Mouse (Mus musculus) megakaryocyte progenitor cell, adult 5-6 weeks (primary cell): ENCODE data around the gene Selenow. TPM values are rescaled to one million over a fixed set of nuclear protein-coding genes. Genes with fewer than 3 reads are reported as not detected.

ENCODE experiments used
- ATAC-seq: replicated peaks from 2 replicates; pipeline ENCODE4 v1.8.0; 2016; ENCODE audit warnings: mild to moderate bottlenecking, moderate TSS enrichment, inconsistent platforms; ENCODE audit not compliant: poor library complexity
- total RNA-seq, 2 experiments: library from RNA; stranded (forward) in 1 of 2; stranded (reverse) in 1 of 2; fragments of 157-497, 149-512 nt in 1 of 2; fragments of 200-1000 nt in 1 of 2; gene quantifications; 2 replicates each; pipeline versions ENCODE4 v1.2.3 to v1.2.4; 2015 to 2017

The Selenow gene
- total RNA-seq, 2 experiments from 2014 or later, result 30.0 to 85.4 TPM

DNA sequence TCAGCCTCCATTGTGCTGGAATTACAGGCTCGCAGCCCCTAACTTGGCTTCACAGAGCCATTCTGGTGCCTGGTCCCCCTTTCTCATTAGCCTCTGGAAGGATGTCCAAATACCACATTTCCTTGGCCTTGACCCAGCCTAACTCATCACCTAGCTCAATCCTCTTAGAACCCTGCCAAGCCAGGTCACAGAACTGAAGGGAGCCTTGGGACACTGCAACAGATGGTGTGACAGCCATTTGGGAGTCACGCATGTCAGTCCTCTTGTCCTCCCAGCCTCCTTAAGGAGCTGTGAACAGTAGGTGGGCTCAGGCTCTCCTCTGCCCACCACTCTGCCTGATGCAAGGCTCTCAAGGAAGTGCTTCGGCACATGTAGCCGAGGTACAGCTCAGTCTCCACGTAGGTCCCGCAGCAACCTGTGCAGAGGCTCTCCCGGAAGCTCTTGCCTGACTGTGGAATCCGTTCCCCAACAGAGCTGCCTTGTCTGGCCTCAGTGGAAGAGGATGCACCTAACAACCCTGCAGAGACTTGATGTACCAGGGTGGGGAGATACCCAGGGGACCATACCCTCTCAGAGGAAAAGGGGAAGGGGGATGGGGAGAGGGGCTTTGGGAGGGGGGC, 14.1 kb downstream of the Selenow start:
- no peak for ATAC-seq

DNA sequence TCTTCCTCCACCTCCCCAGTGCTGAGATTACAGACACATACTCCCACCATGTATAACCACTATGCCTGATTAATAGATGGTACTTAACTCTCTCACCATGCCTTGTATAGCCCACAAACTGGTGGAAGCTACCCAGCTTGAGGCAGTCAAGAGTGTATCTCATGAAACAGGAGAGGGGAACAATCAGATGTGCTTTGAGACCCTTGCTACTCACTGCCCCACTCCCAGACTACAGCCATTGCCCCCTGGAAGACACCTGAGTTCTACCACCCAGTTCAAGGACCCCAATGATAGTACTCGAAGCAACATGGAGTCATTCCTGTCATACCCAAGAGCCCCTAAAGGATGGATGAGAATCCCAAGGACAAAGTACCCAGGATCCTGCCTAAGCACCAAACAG, 15.6 kb downstream of the Selenow start:
- ATAC-seq, result no peak

DNA sequence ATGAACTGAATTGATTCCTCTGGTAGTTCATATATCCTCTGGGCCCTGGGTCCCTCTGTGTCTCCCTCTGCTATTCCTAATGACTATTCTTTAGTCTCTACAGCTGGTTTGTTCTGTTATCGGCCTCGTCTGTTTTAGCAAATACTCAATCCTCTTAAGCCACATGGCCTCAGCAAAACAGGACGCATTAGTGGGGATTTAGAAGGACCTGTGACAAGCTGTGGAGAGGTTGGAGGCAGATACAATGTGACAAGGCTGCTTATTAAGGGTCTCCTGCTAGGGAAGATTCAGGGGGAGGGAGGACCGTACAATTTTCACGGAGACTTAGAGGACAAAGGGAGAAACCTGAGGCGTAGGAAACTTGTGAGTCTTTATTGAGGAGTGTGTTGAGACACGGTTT, 16.3 kb downstream of the Selenow start:
- no peak for ATAC-seq

DNA sequence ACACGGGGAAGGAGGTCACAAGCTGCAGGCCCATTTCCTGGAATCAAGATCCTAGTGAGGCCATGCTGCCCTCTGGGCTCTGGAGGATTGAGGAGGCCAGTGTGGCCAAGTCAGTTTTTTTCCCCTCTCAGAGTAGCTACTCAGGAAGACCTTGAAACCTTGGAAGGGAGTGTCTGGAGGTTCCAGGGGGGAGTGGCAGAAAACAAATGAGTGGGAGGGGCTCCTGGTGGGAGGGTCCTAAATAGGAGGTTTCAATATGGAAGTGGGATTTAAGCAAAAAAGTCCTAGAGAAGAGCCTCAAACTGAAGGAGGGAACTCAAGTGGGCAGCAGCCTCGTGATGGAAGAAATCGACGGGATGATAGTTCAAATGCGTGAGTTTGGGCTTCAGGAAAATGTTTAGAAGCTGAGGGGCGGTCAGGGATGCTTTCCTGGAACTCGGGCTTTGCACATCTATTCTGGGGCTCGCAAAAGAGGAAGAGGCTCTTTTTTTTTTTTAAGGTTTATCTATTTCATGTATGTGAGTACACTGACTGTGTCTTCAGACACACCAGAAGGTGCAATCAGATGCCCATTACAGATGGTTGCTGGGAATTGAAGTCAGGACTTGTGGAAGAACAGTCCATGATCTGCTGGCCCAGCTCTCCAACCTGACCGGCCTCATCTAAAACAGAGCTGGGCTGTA, 20.7 kb downstream of the Selenow start:
- no peak for ATAC-seq

DNA sequence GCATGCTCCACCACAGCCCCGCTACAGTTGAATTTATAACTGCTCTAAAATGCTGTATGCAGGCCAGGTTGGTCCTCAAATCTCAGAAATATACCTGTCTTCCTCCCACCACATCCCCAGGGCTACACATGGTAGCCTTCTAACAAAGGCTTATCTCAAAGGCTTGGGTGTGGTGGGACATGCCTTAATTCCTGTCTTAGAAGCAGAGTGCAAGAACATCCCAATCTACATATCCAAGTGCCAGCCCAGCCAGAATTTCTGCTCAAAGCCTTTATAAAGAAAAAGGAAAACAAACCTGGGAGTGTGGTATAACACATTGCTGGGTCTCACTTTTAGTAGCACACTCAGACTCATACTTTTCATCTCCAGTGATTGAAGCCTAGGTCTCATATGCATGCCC, 28.0 kb downstream of the Selenow start:
- ATAC-seq, result no peak

DNA sequence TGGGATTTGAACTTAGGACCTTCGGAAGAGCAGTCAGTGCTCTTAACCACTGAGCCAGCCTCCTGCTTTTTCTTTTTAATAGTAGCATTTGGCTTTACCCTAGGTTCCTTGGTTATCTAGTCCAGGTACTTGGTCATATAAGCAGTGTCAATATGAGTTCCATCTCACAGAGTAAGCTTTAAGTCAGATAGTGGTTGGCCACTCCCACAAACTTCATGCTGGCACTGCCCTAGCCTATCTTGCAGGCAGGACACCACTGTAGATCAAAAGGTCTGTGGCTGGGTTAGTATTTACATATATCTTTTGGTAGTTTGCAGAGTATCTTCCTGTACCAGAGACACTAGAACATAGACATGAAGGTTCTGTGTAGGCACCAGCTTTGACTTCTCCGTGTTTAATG, 38.1 kb downstream of the Selenow start:
- ATAC-seq, result peak; percentile 89

DNA sequence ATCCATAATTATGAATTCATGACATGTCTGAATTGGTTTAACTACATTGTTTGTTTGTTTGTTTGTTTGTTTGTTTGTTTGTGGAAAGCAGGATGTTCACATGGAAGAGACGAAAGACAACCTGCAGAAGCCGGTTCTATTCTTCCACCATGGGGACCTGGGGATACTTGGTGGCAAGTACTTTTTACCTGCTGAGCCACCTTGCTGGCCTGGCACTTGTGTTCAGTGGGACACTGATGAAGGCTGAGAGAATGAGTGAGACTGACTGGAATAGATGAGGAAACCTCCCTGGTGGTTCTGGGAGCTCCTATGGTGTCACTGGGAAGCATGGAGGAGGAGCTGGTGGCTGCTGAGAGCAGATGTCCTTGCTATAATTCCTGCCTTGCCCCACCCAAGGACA, 39.9 kb downstream of the Selenow start, which contains the start of gene Crxos:
Crxos (plus strand) TSS at position 301 of the 400 bp plus-strand sequence.
- ATAC-seq, result no peak

DNA sequence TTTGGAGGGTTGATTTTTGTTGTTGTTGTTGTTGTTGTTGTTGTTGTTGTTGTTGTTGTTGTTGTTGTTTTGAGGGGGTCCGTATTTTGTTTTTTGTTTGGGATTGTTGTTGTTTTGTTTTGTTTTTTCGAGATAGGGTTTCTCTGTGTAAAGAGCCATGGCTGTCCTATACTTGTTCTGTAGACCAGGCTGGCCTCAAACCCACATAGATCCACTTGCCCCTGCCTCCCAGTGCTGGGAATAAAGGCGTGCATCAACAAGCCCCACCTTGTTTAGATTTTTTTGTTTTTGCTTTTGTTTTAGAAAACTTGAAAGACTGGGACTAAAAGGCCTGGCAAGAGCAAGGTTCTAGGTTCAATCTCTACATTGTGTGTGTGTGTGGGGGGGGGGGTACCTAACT, 40.4 kb downstream of the Selenow start:
- ATAC-seq, result no peak

DNA sequence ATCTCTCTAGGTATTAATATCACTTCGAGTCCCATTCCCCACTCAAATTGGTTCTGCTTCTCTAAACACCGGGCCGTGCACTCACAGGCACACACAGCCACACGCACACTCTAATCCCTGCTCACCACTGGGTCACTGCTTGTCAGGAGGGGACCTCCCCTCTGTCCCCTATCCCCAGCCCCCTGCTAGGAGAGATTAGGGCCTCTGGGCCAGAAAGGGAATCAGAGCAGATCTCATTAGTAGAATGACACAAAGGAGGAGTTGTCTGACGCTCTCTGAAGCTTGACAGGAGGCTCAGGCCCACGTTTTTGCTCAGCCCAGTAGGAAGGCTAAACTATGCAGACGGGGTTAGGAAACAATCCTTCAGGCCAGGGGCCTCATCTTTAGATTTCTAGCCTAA, 40.8 kb downstream of the Selenow start:
- no peak for ATAC-seq

DNA sequence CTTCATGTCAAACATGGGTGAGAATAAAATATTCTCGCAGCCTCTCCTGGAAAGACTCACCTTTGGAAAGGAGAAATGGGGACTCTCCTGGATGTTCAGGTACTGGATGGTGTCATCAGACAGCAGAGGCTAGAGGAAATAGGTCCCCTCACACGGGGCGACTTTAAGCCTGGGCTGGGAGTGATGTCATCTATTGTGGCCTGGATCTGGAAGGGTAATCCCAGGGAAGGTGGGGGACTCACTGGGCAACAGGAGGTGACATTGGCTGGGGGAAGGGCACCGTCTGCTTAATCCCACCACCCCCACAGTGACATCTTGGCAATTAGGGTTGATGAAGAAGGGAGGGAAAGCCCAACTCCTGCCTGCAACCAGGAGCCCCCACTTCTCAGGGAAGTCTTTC, 42.4 kb downstream of the Selenow start, which contains the start of gene Crx:
Crx (minus strand) TSS at position 213 of the 400 bp plus-strand sequence.
- no peak for ATAC-seq

Other genes with a start within 250 kb of the Selenow start
- gene Obox5, start 172.3 kb downstream of the Selenow start, total RNA-seq (2015), result not detected in 2 replicates
- not detected in 2 replicates for gene Obox5, start 172.3 kb downstream of the Selenow start, total RNA-seq (2017)
- not detected in 2 replicates for gene Obox6, start 82.7 kb downstream of the Selenow start, total RNA-seq (2015)
- gene Obox6, start 82.7 kb downstream of the Selenow start, total RNA-seq (2017), result not detected in 2 replicates
- gene Crx, start 42.4 kb downstream of the Selenow start, total RNA-seq (2015), result not detected in 2 replicates
- not detected in 2 replicates for gene Crx, start 42.4 kb downstream of the Selenow start, total RNA-seq (2017)
- not detected in 2 replicates for gene Crxos, start 39.8 kb downstream of the Selenow start, total RNA-seq (2015)
- not detected in 2 replicates for gene Crxos, start 39.8 kb downstream of the Selenow start, total RNA-seq (2017)
- 64.0 and 65.0 TPM in 2 replicates for gene Nop53, start 23.7 kb upstream of the Selenow start, total RNA-seq (2015)
- gene Nop53, start 23.7 kb upstream of the Selenow start, total RNA-seq (2017), result 230 and 286 TPM in 2 replicates
- gene Ehd2, start 45.2 kb upstream of the Selenow start, total RNA-seq (2015), result 0.07 and 0.27 TPM in 2 replicates
- 0.21 and 0.24 TPM in 2 replicates for gene Ehd2, start 45.2 kb upstream of the Selenow start, total RNA-seq (2017)
- gene Bicra, start 125.5 kb upstream of the Selenow start, total RNA-seq (2015), result 14.7 and 14.9 TPM in 2 replicates
- 1.1 and 3.4 TPM in 2 replicates for gene Bicra, start 125.5 kb upstream of the Selenow start, total RNA-seq (2017)
- 0.15 TPM in 1 of 2 replicates, not detected in the other for gene Zfp541, start 139.4 kb upstream of the Selenow start, total RNA-seq (2015)
- 0.04 TPM in 1 of 2 replicates, not detected in the other for gene Zfp541, start 139.4 kb upstream of the Selenow start, total RNA-seq (2017)
- gene Napa, start 176.1 kb upstream of the Selenow start, total RNA-seq (2015), result 69.2 and 72.0 TPM in 2 replicates
- 46.2 and 57.8 TPM in 2 replicates for gene Napa, start 176.1 kb upstream of the Selenow start, total RNA-seq (2017)
- 8.1 and 10.7 TPM in 2 replicates for gene Kptn, start 197.5 kb upstream of the Selenow start, total RNA-seq (2015)
- gene Kptn, start 197.5 kb upstream of the Selenow start, total RNA-seq (2017), result 8.3 and 10.6 TPM in 2 replicates
- gene Slc8a2, start 207.4 kb upstream of the Selenow start, total RNA-seq (2015), result not detected in 2 replicates
- gene Slc8a2, start 207.4 kb upstream of the Selenow start, total RNA-seq (2017), result not detected in 2 replicates